Mouse (Mus musculus): ENCODE data around the gene Adsl.

DNA sequence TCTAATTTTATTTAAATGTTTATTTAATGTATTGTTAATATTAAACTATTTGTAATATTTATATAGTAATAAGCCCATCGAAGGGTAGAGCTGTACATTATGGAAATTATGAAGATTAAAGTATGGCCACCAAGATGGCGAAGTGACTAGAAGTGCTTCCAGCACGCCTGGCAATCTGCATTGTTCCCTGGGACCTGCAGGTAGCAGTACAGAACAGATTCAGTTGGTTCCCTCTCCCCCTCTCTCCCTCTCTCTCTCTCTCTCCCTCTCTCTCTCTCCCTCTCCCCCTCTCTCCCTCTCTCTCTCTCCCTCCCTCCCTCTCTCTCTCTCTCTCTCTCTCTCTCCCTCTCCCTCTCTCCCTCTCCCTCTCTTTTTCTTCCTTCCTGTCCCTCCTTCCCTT is 38.1 kb upstream of the Adsl start:
- TF ChIP-seq CTCF (IDR thresholded peaks at IDR 0.05; ENCODE audit: extremely low read depth, insufficient read depth, insufficient read length, insufficient replicate concordance) (no peak), POLR2A (IDR thresholded peaks at IDR 0.05; ENCODE audit: low read depth, low read length) (no peak)

Measured in spleen, adult 2 months (tissue).